Mouse (Mus musculus): ENCODE data around the gene Ntrk2.

GRCm38 (mm10) chr13:58945781-58946180 is 139.4 kb downstream of the Ntrk2 start:
- no peak for TF ChIP-seq CTCF (IDR thresholded peaks at IDR 0.05; ENCODE audit: extremely low read depth, insufficient read length, insufficient replicate concordance, low read depth, low read length)
- no peak for TF ChIP-seq POLR2A (IDR thresholded peaks at IDR 0.05; ENCODE audit: low read depth, low read length)
